Mouse (Mus musculus) gastrocnemius, adult 2 months (tissue): ENCODE measurements around the gene Rab35. TPM values are rescaled to one million over a fixed set of nuclear protein-coding genes. Genes with fewer than 3 reads are reported as not detected.

ENCODE experiments used
- DNase-seq: peaks from one replicate; pipeline ENCODE4 v3.0.0; 2022
- H3K27ac ChIP-seq: fragments of 200-600 bp; 2 replicates; pipeline ENCODE4 v1.8.1; 2022; ENCODE audit warnings: mild to moderate bottlenecking
- H3K4me3 ChIP-seq: fragments of 200-600 bp; 2 replicates; pipeline ENCODE4 v1.8.1; 2022; ENCODE audit warnings: mild to moderate bottlenecking, moderate library complexity
- CTCF ChIP-seq: fragments of 200-600 bp; IDR thresholded peaks from 2 replicates; pipeline ENCODE4 v1.8.1; 2022; ENCODE audit warnings: antibody characterized with exemption, mild to moderate bottlenecking, moderate library complexity
- intact Hi-C: fragments of 180-260 bp; cut with DNase I; formaldehyde crosslinking; loops from one replicate; pipeline ENCODE4 v1.15.1; 2025
- total RNA-seq, 2 experiments: library from RNA; stranded (reverse); gene quantifications; 2 replicates each; pipeline ENCODE4 v1.2.3; 2021

Gene Rab35
- total RNA-seq, 2 experiments from 2014 or later: 38.5 to 39.6 TPM

- H3K27ac ChIP-seq: peak overlapping the region; percentile 89
- TF ChIP-seq CTCF: no peak
- no peak for DNase-seq
- intact Hi-C loops: loop anchor here (5.0 to 10.0 kb wide), 2 partner anchors 140 to 363 kb away; no protein-coding TSS in a partner anchor
- H3K4me3 ChIP-seq: peak overlapping the region; percentile 79
Measured at GRCm38 (mm10) chr5:115651821-115652220, 20.1 kb downstream of the Rab35 start.

- Histone ChIP-seq H3K27ac (peak overlapping the region; percentile 89), H3K4me3 (peak overlapping the region; percentile 79)
- intact Hi-C loops: loop anchor here (5.0 to 10.0 kb wide), 2 partner anchors 139 to 362 kb away; no protein-coding TSS in a partner anchor
- no peak; the same call in none of the 2 replicates for TF ChIP-seq CTCF
- DNase-seq: peak; percentile 100
Measured at GRCm38 (mm10) chr5:115652681-115653575, 21.2 kb downstream of the Rab35 start.

DNA sequence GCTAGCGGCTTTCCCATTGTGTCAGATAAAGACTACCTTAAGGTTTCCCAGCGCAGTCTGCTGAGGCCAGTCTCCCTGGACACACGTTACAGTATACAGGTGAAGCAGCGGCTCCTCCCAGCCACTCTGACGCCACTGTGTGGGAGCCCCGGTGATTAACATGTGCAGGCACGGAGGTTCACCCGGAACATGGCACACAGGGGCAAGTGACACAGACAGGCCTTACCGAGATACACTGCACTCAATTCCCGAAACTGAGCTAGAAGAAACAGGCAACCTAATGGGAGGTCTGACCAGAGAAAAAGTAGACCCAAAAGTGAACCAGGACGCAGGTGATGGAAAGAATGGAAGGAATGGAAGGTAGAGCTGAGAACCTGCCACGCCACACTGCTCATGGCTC is 22.1 kb downstream of the Rab35 start:
- no peak overlapping the region for H3K4me3 ChIP-seq
- no peak for TF ChIP-seq CTCF
- peak; percentile 14 for DNase-seq
- H3K27ac ChIP-seq: peak overlapping the region; percentile 87
- intact Hi-C loops: loop anchor here (5.0 to 10.0 kb wide), 2 partner anchors 139 to 361 kb away; no protein-coding TSS in a partner anchor

DNA sequence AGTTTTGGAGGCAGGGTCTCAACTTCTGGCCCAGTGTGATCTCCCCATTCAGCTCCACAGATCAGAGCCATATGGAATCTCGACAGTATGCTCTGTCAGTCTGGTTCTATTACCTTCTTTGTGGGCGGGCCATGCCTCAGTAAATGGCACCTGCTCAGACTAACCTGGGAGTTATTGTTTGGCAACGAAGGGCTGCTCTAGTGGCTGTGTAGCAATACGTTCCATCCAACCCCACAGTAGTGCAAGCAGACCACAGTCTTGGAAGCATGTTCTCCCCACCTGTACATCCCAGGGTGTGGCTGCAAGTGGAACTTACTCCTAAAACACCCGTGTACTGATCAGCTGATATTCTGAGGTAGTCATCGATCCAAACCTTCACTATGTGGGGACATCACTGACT is 25.0 kb downstream of the Rab35 start:
- no peak for DNase-seq
- intact Hi-C loops: loop anchor here (10.0 kb wide), 1 partner anchor 358 kb away; no protein-coding TSS in a partner anchor
- H3K4me3 ChIP-seq: no peak overlapping the region
- H3K27ac ChIP-seq: no peak overlapping the region
- TF ChIP-seq CTCF: no peak

DNA sequence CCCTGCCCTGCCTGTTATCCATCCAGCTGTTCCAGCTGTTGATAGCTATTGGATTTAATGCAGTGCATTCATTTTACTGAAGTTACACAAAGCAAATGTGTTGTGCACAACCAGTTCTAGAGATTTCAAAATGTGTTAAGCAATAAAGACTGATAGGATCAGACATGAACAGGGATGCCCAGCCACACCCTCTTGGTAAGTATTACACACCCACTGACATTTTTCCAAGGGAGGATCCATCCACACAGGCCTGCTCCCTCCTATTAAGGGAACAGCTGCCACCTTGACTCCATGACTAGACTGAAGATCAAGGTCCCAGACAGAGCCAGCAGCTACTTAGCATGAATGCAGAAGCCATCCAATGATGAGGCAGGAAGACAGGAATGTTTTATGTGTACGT is 25.5 kb downstream of the Rab35 start:
- no peak for DNase-seq
- no peak overlapping the region for H3K4me3 ChIP-seq
- intact Hi-C loops: loop anchor here (10.0 kb wide), 1 partner anchor 358 kb away; no protein-coding TSS in a partner anchor
- no peak overlapping the region for H3K27ac ChIP-seq
- TF ChIP-seq CTCF: no peak

DNA sequence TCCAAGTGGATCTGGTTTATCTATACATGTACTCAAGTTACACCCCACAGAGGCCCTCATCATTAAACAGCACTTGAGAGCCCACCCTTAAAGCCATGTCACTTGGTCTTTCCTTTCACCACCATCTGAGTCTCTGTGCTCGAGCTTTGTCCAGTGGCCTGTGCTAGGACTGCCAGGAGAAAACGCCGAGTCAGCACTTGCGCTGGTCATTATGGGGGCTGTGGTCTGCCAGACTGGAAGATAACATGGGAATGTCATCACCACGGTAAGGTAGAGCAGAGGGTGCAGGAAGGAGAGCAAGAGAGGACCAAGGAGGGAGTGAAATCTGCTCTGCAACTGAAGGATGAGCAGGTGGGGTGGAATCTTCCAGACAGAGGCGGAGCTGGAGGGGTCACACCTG is 26.6 kb downstream of the Rab35 start:
- Histone ChIP-seq H3K27ac (no peak overlapping the region), H3K4me3 (no peak overlapping the region)
- intact Hi-C loops: loop anchor here (10.0 kb wide), 1 partner anchor 356 kb away; no protein-coding TSS in a partner anchor
- DNase-seq: no peak
- no peak for TF ChIP-seq CTCF

DNA sequence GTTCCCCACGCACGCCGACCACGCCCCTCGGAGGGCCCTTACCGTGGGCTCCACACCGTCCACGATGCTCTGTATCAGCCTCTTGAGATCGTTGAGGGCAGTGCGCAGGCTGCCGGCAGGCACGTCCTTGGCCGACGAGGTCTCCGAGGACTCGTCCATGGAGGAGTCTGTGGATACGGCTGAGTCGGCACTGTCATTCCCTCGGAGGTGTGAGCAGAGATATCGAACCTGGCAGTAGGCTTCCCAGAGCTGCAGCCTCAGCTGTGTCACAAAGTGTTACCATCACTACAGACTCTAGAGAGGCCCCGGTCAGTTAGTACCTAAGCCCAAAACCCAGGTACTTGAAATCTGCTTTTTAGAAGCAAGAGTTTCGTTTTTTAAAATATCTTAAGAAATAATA is 30.9 kb downstream of the Rab35 start:
- no peak overlapping the region for H3K4me3 ChIP-seq
- H3K27ac ChIP-seq: no peak overlapping the region
- intact Hi-C loops: no loop called here
- no peak for DNase-seq
- TF ChIP-seq CTCF: no peak

DNA sequence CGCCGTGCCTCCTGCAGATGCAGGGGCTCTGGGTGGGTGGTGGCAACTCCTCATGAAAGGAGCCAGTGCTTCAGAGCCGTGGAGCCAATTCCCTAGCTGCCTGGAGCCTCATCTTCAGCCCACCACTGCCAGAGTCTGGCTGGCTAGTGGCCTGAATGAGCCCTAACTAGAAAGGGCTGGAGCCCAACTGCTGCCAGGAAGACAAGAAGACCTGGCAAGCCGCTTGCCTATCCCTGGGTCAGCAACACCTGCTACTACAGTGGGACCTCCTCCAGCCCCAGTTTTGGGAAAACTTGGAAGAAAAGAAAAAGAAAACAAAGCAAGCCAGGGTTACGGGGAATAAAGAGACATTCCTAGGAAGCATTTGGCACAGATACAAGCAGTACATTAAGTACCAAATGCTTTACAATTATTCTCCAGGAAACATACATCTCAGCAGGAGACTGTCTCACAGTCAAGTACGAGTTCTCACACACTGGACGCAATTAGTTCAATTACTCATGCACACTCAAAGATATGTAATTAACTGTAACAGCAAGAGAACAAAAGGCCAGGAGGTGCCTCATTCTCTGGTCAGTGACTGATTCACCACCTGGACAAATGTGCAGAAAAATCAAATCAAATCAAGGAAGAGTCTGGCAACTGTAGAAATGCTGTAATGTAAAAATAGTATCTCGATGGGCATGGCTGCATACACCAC is 34.8 kb downstream of the Rab35 start:
- H3K4me3 ChIP-seq: no peak overlapping the region

DNA sequence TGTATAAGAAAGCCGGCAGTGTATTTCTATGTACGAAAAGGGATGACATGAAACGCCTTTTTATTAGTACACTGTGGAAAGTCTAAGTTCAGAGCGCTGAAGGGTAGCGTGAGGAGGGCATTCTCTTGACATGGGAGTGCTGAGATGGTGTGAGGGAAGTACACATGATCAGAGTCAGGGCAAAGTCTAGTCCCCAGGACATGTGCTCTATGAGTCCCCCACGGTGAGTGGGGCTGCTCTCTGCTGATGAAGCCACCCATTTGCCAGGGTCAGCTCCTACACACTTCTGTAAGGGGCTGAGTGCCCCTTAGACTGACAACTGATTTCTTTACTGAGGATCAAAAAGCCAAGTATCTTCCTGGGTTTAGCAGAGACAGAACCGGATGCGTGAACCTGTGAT is 35.5 kb downstream of the Rab35 start:
- no peak for TF ChIP-seq CTCF
- Histone ChIP-seq H3K4me3 (no peak overlapping the region), H3K27ac (no peak overlapping the region)
- no peak for DNase-seq
- intact Hi-C loops: no loop called here

More for the DNA sequence above, 34.8 kb downstream of the Rab35 start:
- intact Hi-C loops: no loop called here
- no peak for DNase-seq
- no peak overlapping the region for H3K27ac ChIP-seq
- no peak for TF ChIP-seq CTCF

- TF ChIP-seq CTCF: no peak
- DNase-seq: no peak
- intact Hi-C loops: no loop called here
- Histone ChIP-seq H3K4me3 (no peak overlapping the region), H3K27ac (no peak overlapping the region)
Measured at GRCm38 (mm10) chr5:115667894-115668293, 36.2 kb downstream of the Rab35 start.

DNA sequence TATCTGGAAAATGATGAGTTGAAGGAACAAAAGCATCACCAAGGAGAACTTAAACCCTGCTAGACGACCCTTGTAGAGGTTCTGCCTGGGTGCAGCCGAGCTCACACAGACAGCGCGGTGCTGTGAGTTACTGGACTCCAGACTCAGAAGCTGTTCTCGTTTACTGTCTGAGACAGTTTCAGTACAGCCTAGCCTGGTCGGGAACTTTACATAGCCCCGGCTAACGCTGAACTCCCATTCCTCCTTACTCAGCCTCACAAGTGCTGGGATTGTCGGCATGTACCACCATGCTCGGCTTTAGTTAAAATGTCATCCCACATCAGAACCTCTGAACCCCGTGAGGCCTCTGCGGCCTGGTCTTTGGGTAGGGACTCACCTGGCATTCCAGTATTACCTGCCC is 37.3 kb downstream of the Rab35 start:
- Histone ChIP-seq H3K4me3 (no peak overlapping the region), H3K27ac (no peak overlapping the region)
- intact Hi-C loops: no loop called here
- no peak for TF ChIP-seq CTCF
- no peak for DNase-seq

GRCm38 (mm10) chr5:115669974-115670373 is 38.3 kb downstream of the Rab35 start:
- Histone ChIP-seq H3K4me3 (no peak overlapping the region), H3K27ac (no peak overlapping the region)
- intact Hi-C loops: no loop called here
- DNase-seq: no peak
- no peak for TF ChIP-seq CTCF

GRCm38 (mm10) chr5:115670406-115670805 is 38.7 kb downstream of the Rab35 start:
- no peak for TF ChIP-seq CTCF
- intact Hi-C loops: no loop called here
- Histone ChIP-seq H3K27ac (no peak overlapping the region), H3K4me3 (no peak overlapping the region)
- DNase-seq: no peak
